Mouse (Mus musculus): ENCODE data around the gene Smco3. TPM values are rescaled to one million over a fixed set of nuclear protein-coding genes. Genes with fewer than 3 reads are reported as not detected.

Gene Smco3
- total and polyA plus RNA-seq, 2 experiments: not detected

- Histone ChIP-seq H3K4me1 (ENCODE audit: control insufficient read depth, insufficient read depth, low read length) (no peaks in the 10 kb centered on the region), H3K27ac (replicated peaks; ENCODE audit: insufficient read depth, low read depth, low read length) (no peak overlapping the region)
- DNase-seq (ENCODE audit: extremely low read depth, low read depth, low spot score): no peak
These were observed 17.1 kb upstream of the Smco3 start for GRCm38 (mm10) chr6:136852348-136852747.

GRCm38 (mm10) chr6:136850267-136850666 is 15.0 kb upstream of the Smco3 start:
- WGBS: 77% methylated on average over 6 of the region's 6 CpGs
- Histone ChIP-seq H3K36me3 (ENCODE audit: control insufficient read depth, insufficient read depth, low read length) (no peaks in the 10 kb centered on the region), H3K4me3 (ENCODE audit: insufficient read depth, low read depth, low read length) (no peak overlapping the region), H3K27me3 (ENCODE audit: control insufficient read depth, insufficient read depth, low read length) (no peaks in the 10 kb centered on the region), H3K9ac (ENCODE audit: low read depth, low read length) (no peak overlapping the region), H3K27ac (replicated peaks; ENCODE audit: insufficient read depth, low read depth, low read length) (no peak overlapping the region), H3K4me1 (ENCODE audit: control insufficient read depth, insufficient read depth, low read length) (no peaks in the 10 kb centered on the region), H3K79me2 (ENCODE audit: control insufficient read depth, insufficient read depth, low read length) (no peaks in the 10 kb centered on the region)
- TF ChIP-seq POLR2A (IDR thresholded peaks at IDR 0.05; ENCODE audit: extremely low read depth, insufficient read depth, low read length) (no peak), CTCF (IDR thresholded peaks at IDR 0.05; ENCODE audit: low read depth, low read length) (no peak)
- no peak for DNase-seq (ENCODE audit: extremely low read depth, low read depth, low spot score)

More at GRCm38 (mm10) chr6:136852348-136852747, 17.1 kb upstream of the Smco3 start:
- Histone ChIP-seq H3K36me3 (ENCODE audit: control insufficient read depth, insufficient read depth, low read length) (no peaks in the 10 kb centered on the region), H3K4me3 (ENCODE audit: insufficient read depth, low read depth, low read length) (no peak overlapping the region), H3K27me3 (ENCODE audit: control insufficient read depth, insufficient read depth, low read length) (no peaks in the 10 kb centered on the region), H3K9ac (ENCODE audit: low read depth, low read length) (no peak overlapping the region), H3K79me2 (ENCODE audit: control insufficient read depth, insufficient read depth, low read length) (no peaks in the 10 kb centered on the region)
- WGBS: 87% methylated on average over 4 of the region's 4 CpGs
- TF ChIP-seq CTCF (IDR thresholded peaks at IDR 0.05; ENCODE audit: low read depth, low read length): no peak
- TF ChIP-seq POLR2A (IDR thresholded peaks at IDR 0.05; ENCODE audit: extremely low read depth, insufficient read depth, low read length): no peak

- TF ChIP-seq CTCF (IDR thresholded peaks at IDR 0.05; ENCODE audit: low read depth, low read length): no peak
- TF ChIP-seq POLR2A (IDR thresholded peaks at IDR 0.05; ENCODE audit: extremely low read depth, insufficient read depth, low read length): no peak
- 81% methylated on average over 5 of the region's 5 CpGs for WGBS
- no peak for DNase-seq (ENCODE audit: extremely low read depth, low read depth, low spot score)
- Histone ChIP-seq H3K9ac (ENCODE audit: low read depth, low read length) (no peak overlapping the region), H3K4me1 (ENCODE audit: control insufficient read depth, insufficient read depth, low read length) (no peaks in the 10 kb centered on the region), H3K79me2 (ENCODE audit: control insufficient read depth, insufficient read depth, low read length) (no peaks in the 10 kb centered on the region), H3K36me3 (ENCODE audit: control insufficient read depth, insufficient read depth, low read length) (no peaks in the 10 kb centered on the region), H3K27ac (replicated peaks; ENCODE audit: insufficient read depth, low read depth, low read length) (no peak overlapping the region), H3K4me3 (ENCODE audit: insufficient read depth, low read depth, low read length) (no peak overlapping the region), H3K27me3 (ENCODE audit: control insufficient read depth, insufficient read depth, low read length) (no peaks in the 10 kb centered on the region)
These were observed 13.7 kb upstream of the Smco3 start for GRCm38 (mm10) chr6:136848971-136849370.

- no peak overlapping the region for H3K27ac ChIP-seq (replicated peaks; ENCODE audit: insufficient read depth, low read depth, low read length)
- WGBS: 86% methylated on average over 8 of the region's 8 CpGs
- no peaks in the 10 kb centered on the region for H3K4me1 ChIP-seq (ENCODE audit: control insufficient read depth, insufficient read depth, low read length)
- no peaks in the 10 kb centered on the region for H3K27me3 ChIP-seq (ENCODE audit: control insufficient read depth, insufficient read depth, low read length)
- H3K79me2 ChIP-seq (ENCODE audit: control insufficient read depth, insufficient read depth, low read length): no peaks in the 10 kb centered on the region
- H3K36me3 ChIP-seq (ENCODE audit: control insufficient read depth, insufficient read depth, low read length): no peaks in the 10 kb centered on the region
- TF ChIP-seq CTCF (IDR thresholded peaks at IDR 0.05; ENCODE audit: low read depth, low read length) (no peak), POLR2A (IDR thresholded peaks at IDR 0.05; ENCODE audit: extremely low read depth, insufficient read depth, low read length) (no peak)
- no peak for DNase-seq (ENCODE audit: extremely low read depth, low read depth, low spot score)
- no peak overlapping the region for H3K4me3 ChIP-seq (ENCODE audit: insufficient read depth, low read depth, low read length)
- no peak overlapping the region for H3K9ac ChIP-seq (ENCODE audit: low read depth, low read length)
These were observed 13.1 kb upstream of the Smco3 start for GRCm38 (mm10) chr6:136848399-136848798.

GRCm38 (mm10) chr6:136847790-136848189 is 12.5 kb upstream of the Smco3 start:
- peak; percentile 79 for TF ChIP-seq CTCF (IDR thresholded peaks at IDR 0.05; ENCODE audit: low read depth, low read length)
- TF ChIP-seq POLR2A (IDR thresholded peaks at IDR 0.05; ENCODE audit: extremely low read depth, insufficient read depth, low read length): no peak
- Histone ChIP-seq H3K27me3 (ENCODE audit: control insufficient read depth, insufficient read depth, low read length) (no peaks in the 10 kb centered on the region), H3K79me2 (ENCODE audit: control insufficient read depth, insufficient read depth, low read length) (no peaks in the 10 kb centered on the region), H3K27ac (replicated peaks; ENCODE audit: insufficient read depth, low read depth, low read length) (no peak overlapping the region), H3K4me1 (ENCODE audit: control insufficient read depth, insufficient read depth, low read length) (no peaks in the 10 kb centered on the region), H3K36me3 (ENCODE audit: control insufficient read depth, insufficient read depth, low read length) (no peaks in the 10 kb centered on the region), H3K9ac (ENCODE audit: low read depth, low read length) (no peak overlapping the region), H3K4me3 (ENCODE audit: insufficient read depth, low read depth, low read length) (no peak overlapping the region)
- DNase-seq (ENCODE audit: extremely low read depth, low read depth, low spot score): peak; percentile 16
- 4% methylated on average over 2 of the region's 2 CpGs for WGBS

- no peak for TF ChIP-seq POLR2A (IDR thresholded peaks at IDR 0.05; ENCODE audit: extremely low read depth, insufficient read depth, low read length)
- no peak for TF ChIP-seq CTCF (IDR thresholded peaks at IDR 0.05; ENCODE audit: low read depth, low read length)
- Histone ChIP-seq H3K36me3 (ENCODE audit: control insufficient read depth, insufficient read depth, low read length) (no peaks in the 10 kb centered on the region), H3K27ac (replicated peaks; ENCODE audit: insufficient read depth, low read depth, low read length) (no peak overlapping the region), H3K27me3 (ENCODE audit: control insufficient read depth, insufficient read depth, low read length) (no peaks in the 10 kb centered on the region), H3K4me1 (ENCODE audit: control insufficient read depth, insufficient read depth, low read length) (no peaks in the 10 kb centered on the region), H3K4me3 (ENCODE audit: insufficient read depth, low read depth, low read length) (no peak overlapping the region), H3K79me2 (ENCODE audit: control insufficient read depth, insufficient read depth, low read length) (no peaks in the 10 kb centered on the region), H3K9ac (ENCODE audit: low read depth, low read length) (no peak overlapping the region)
- WGBS: 99% methylated on average over 3 of the region's 3 CpGs
- no peak for DNase-seq (ENCODE audit: extremely low read depth, low read depth, low spot score)
These were observed 12.0 kb upstream of the Smco3 start for GRCm38 (mm10) chr6:136847267-136847666.
